Mouse (Mus musculus): ENCODE measurements around the gene Hpn.

The Hpn gene

DNA sequence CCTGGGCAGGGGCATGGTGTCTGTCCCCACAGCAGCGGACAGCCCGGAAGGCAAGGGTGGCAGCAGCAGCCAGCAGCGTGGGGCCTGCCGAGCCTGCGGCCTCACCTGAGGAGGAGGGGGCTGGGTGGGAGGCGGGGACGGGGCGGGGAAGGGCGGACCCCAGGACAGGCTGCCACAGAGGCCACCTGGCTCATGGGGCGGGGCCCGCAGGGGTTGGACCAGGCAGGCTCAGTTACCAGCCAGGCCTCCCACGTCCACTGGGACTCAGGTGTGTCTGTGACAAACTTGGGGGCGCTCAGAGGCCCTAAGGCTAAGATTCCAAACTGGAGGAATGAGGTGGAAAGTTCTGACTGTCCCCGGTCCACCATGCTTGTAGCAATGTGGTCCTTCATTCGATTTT, at the start of gene Hpn:
Hpn (minus strand) TSS at position 109 of the 400 bp plus-strand sequence.
- no peak for DNase-seq (ENCODE audit: low read depth, low spot score)

DNA sequence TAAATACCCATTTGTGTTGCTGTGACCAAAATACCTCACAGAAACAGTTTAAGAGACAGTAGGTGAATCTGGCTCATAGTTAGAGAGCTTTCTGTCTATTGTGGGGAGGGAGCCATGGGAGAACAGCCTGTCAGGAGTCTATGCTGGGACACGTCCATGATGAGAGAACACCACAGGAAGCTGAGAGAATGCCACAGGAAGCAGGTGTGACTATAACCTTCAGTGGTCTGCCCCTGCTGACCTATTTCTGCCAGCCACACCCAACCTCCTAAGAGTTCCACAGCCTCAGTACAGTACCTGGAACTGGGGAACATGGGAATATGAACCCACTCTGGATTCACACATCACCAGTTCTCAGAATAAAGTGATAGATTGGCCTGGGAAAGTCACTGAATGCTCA, 49.7 kb upstream of the Hpn start:
- DNase-seq (ENCODE audit: low read depth, low spot score): no peak

DNA sequence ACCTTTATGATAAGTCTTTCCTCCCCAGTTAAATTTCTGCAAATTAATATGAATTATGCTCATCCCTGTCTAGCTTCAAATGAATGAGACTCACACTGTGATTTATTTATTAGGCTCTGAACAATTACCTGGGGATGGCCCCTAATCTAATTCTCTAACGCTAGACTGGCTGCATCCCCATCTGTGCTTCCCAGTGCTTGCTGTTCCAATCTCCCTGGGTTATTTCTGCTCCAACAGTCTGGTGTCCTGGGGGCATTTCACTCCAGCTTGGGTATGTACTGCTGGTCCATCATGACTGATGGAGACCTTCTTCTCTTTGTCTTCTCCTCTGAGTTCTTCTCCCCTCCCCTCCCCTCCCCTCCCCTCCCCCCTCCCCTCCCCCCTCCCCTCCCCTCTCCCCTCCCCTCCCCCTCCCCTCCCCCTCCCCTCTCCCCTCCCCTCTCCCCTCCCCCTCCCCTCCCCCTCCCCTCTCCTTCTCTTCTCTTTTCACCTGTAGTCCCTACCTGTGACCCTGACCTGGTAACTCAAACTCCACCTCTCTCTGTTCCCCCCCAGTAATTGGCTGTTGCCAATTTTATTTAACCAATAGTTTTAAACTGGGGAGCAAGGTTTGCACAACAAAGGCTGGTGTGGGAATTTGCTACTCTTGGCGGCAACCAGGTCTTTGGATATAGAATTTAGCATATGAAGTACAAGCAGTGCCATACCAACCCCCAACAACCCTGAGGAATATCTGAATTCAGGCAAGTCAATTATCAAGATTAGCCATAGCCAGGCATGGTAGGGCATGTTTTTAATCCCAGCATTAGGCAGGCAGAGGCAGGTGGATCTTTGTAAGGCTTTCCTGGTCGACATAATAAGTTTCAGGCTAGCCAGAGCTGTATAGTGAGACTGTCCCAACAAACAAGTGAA, 48.8 kb upstream of the Hpn start:
- DNase-seq (ENCODE audit: low read depth, low spot score): no peak

DNA sequence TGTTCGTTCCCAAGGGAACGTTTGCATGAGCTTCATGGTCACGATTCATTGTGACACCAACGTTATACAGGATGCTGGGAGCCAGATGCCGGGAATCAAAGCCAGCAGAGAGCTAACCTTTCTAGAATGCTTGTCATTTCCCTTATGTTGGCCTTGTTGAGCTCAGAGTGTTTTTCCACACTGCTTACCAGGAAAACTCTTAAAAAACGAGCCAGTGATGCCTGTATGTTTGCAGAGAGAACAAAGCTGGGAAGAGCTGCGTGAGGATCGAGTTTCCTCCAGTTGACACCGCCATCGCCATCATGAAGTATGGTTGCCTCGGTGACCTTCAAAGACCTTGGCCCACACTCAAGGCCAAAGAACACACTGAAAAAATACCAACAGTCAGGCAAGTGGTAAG, 47.2 kb upstream of the Hpn start:
- DNase-seq (ENCODE audit: low read depth, low spot score): no peak

DNA sequence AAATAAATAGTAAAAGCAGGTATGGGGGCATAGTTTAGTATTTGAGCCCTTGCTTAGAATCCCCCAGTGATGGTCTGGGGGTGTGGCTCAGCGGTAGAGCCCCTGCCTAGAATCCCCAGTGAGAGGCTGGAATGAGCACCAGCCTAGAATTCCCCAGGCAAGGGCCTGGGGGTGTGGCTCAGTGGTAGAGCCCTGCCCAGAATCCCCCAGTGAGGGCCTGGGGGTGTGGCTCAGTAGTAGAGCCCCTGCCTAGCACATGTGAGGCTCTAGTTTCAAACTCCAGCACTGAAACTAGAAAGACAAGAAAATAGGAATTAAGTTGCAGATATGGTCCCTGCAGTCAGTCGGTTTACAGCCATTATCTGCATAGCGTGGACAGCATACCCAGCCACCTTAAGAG, 46.7 kb upstream of the Hpn start:
- no peak for DNase-seq (ENCODE audit: low read depth, low spot score)

DNA sequence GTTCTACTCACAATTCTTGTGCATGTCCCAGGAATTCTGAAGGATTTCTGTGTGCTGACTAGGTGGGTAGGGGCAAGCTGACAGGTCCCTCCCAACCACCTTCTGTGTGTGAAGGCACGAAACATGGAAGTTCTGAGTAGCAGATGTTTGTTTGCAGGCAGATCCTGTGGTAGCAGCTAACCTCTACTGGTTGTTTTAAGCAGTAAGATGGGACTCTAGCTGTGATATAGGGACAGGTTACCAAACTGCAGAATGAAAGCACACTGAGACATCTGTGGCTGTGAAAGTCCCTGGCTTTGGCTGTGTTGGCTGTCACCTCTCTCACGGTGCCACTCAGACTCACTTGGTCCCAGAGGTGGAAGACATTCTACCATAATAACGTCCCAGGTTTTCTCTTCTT, 46.2 kb upstream of the Hpn start:
- DNase-seq (ENCODE audit: low read depth, low spot score): peak; percentile 38

DNA sequence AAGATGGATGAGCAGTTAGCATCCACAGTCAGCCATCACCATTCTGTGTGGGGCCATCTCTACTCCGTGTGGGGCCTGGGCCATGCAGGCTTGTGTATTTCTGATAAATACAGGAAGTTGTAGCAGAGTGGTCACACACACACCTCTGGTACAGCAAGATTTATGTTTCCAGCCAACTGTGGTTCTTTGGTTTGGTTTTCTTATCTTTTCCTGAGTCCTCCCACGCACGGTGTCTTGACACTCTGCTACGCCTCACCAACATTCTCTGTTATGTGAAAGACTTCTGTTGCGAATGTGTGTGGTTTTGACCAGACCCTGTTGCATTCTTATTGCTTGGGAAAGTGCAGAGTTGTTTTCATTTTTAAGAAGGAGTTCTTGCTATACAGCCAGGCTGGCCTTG, 45.7 kb upstream of the Hpn start:
- DNase-seq (ENCODE audit: low read depth, low spot score): peak; percentile 72

DNA sequence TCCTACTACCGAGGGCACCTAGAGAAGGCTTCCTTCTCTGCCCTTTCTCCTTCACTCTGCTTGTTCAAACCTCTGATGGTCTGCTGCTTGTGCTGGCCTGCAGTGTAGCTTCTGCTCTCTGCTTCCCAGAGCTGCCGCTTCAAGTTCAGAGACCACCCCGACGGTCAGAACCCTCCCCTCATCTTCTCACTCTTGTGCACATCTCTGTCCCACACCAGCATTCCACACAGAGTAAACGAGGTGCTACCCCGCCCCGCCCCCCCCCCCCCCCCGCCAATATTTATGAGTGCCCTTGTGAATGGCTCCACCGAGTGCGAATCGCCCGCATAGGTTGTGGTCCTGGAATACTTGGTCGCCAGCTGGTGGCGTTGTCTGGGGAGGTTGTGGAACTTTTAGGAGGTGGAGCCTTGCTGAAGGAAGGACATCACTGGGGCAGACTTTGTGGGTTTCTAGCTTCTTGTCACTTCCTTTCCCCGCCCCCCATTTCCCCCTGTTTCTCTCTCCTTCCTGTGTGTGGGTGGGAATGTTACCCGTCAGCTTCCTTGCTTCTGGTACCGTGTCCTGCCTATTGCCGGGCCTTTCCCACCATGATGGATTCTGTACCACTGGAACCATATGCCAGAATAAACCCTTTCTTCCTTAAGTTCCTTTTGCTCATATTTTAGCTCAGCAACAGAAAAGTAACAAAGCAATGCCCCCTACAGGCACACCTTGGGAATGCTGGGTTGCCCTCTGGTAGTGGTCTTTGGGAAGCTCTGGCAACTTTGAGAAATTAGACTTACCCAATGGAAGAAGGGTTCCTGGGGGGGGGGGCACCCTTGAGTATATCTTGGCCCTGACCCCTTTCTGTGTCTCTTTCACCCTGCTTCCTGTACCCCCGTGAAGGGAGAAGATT, 41.2 kb upstream of the Hpn start:
- peak; percentile 89 for DNase-seq (ENCODE audit: low read depth, low spot score)

DNA sequence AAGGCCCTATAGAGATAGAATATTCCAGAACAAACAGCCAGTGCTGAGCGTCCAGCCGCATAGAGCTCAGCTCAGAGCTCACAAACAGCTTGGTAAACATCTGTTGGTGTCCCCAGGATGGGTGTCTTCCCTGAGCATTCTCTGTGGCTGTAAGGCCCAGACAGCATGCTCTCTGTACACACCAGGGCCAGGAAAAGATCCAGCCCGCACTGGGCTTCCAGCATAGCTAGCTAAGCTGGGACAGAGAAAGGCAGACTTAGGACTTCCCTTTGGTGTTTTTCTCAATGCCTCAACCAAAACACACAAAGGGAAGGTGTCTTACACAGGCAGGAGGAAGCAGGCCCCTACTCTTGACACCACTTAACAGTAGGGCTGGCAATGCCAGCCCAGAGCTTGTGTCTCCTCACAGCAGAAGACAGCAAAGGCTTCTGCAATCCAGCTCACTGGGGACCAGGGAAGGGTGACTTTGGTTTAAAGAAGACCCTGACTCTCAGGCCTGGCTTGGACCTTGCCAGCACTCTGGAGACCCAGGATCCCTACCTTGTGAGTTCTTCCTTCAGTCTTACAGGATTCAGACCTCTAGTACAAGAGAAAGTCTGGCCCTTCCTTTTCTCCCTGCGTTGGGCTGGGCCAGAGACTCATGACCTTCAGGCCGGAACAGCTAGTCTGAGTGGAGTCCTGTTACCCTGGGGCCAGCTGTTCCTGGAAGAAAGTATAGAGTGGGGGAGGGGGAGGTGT, 40.4 kb upstream of the Hpn start, which contains the start of gene Gramd1a:
Gramd1a (minus strand) TSS at position 601 of the 738 bp plus-strand sequence.
- peak; percentile 37 for DNase-seq (ENCODE audit: low read depth, low spot score)

DNA sequence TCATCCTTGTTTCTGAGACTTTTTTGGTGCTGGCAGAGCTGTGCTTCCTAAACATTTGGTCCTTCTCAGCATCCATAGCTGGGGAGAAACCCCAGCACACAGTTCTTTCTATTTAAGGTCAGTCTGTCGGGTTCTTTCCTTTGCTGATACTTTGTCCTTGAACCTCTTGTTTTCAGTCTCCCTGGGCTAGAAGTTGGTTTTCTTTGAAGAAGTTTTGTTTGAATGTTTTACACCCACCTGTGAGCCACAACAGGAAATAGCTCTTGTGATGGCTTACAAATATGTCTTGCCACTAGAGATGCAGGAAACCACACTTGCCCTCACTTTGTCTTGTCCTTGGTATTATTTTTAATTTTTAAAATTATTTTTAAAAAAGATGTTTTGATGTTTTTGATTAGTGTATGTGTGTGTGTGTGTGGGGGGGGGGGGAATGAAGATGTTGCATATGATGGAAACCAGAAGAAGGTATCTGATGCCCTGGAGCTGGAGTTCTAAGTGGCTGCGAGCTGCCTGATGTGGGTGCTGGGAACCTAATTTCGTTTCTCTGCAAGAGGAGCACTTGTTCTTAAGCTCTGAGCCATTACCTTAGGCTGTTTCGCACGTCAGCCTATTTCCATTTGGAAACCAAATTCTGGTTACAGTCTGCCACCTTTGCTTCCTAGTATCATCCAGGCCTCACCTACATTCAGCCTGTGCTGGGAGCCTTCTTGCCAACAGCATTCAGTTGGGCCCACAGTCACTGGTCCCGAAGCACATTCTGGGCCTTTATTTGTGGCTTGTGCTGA, 38.6 kb upstream of the Hpn start:
- peak; percentile 79 for DNase-seq (ENCODE audit: low read depth, low spot score)

DNA sequence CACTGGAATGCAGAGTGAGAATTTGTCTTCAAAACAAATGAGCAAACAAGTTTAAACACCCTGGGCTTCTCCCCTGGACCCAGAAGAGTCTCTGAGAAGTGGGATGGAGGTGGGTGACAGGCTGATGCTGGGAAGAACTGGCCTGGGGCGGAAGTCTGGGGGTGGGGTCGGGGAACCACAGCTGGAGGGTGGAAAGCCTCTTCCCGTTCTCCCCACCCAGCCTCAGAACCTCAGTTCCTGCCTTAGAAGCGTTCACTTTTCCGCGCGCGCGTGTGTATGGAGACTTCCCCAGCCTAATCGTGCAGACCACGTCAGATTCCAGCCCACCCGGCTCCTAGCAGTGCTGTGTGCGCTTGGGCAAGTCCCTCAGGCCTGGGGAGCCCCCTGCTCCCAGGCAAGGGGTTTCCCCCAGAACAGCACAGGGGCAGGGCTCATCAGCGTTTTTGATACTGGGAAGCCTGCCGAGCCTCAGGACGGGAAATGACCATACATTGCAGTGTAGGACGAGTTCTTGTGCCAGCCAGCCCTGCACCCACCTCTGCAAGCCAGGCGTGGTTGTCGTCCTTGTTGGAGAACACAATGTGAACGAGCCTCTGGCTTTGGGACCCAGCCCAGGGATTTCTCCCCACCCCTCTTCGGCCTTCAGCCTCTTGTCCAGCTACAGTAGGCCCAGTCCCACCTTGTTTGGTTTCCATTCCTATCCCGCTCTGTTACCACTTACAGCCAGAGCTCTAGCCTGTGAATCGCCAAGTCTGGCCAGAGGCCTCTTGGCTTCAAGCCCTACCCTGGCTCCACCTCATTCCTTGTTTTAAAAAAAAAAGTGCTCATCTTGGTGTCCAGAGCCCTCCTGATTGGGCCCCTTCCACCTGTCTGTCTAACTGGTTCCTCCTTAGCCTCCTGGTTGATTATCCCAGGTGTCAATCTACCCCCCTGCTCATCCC, 36.5 kb upstream of the Hpn start:
- DNase-seq (ENCODE audit: low read depth, low spot score): peak; percentile 82

DNA sequence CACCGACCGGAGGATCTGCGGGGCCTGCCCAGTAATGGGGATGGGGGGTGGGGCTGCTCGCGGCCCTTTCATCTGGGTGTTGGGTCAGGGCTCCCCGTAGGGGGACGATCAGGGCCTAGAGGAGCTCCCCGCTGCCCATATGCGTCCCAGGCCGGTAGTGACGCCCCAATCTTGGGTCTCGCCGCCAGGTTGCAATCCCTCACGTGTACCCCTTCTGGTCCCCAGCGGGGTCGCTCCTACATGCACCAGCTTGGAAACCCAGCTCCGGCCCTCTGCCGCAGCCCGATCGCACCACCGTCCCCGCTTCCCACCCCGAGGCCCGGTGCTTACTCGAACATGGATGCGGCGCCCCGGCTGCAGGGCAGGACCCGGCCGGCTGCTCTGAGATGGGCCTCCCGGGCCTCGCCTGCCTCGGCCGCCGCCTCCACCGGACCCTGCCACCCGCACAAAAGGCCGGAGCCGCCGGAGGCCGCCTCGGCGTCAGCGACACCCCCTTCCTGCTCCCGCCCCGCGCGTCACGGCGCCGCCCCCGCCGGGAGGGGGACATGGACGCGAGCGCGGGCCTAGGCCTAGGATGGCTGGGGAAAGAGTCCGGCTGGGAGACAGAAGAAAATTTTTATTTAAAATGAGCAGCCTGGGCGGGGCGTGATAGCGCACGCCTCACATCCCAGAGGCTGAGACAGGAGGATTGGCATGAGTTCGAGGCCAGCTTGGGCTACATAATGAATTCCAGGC, 35.6 kb upstream of the Hpn start:
- DNase-seq (ENCODE audit: low read depth, low spot score): peak; percentile 83

DNA sequence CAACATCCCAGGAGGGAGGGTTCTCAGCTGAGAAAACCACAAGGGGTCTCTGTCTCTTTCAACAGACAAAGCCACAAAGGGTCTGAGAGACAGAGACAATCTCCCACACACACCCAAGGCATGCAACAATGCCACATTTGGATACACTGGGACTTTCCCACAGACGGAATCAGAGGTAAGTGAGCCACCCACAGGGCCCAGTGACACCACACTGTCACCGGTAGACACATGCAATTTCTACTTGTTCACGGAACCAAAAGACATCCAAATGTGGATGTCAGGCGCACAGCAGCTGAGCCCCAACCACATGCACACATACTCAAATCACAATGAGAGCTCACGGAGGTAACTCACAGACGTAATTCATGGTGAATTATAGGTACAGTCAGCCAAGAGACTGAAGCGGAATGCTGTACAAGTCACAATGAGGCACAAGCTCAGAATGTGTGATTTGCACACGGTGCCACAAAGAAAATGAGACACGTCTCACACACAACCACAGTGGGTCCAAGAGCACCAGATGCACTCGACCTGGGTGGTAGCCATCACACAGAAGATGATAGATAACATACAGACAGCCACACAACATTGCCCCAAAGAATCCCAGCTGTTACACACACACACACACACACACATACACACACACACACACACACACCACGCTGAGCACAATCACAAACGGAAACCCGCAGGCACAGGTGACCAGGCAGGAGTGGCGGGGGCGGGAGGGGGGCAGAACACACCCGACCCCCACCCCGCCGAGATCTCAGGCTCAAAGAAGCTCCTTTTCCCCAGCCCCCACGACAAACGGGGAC, 34.9 kb upstream of the Hpn start:
- DNase-seq (ENCODE audit: low read depth, low spot score): peak; percentile 80

DNA sequence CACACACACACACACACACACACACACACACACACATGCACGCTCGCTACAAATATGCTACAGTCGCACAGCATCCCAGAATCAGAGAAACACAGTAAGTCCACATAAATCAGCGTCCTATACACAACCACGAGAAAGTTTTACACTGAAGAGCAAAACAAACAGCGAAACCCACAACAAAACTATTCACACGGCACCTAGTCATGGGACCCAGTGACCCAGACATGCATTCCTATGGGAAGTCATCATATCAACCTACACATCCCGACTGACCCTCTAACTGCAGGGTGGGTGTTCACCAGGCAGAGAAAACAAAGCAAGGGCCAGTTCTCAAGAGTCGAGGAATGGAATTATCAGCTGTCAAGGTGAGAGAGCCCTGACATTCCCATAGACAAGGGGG, 34.2 kb upstream of the Hpn start:
- no peak for DNase-seq (ENCODE audit: low read depth, low spot score)

DNA sequence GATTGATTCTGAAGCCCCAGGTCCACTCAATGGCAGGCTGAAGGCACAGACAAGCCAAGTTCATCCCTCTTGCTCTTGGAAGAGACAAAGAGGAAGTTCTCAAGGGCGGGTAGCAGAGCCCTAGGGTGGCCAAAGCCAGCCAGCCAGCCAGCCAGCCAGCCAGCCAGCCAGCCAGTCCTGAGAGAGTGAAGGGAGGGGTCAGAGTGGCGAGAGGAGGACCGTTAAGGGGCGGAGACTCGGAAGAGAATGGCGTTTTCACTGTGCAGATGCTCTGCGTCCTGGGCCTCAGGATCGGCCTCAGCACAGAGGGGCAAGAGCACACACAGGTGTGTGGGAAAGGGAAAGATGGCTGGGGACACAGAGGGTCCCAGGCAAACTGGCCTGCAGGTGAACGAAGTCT, 33.7 kb upstream of the Hpn start:
- peak; percentile 60 for DNase-seq (ENCODE audit: low read depth, low spot score)

DNA sequence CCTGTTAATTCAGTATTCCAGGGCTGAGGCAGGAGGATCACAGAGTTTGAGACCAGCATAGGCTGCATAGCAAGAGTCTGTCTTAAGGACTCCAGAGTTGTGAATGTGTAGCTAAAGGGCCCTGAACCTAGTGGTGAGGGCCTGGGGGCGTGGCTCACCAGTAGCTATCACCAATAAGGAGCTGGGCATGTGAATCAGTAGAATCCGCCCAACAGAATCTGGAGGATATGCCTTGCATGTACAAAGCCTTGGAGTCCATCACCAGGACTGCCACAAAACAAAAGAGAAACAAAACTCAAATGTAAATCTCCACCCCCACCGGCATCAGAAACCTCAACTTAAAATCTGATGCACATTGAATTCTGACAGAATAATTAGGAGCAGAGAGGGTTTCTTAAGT, 33.0 kb upstream of the Hpn start:
- peak; percentile 78 for DNase-seq (ENCODE audit: low read depth, low spot score)

DNA sequence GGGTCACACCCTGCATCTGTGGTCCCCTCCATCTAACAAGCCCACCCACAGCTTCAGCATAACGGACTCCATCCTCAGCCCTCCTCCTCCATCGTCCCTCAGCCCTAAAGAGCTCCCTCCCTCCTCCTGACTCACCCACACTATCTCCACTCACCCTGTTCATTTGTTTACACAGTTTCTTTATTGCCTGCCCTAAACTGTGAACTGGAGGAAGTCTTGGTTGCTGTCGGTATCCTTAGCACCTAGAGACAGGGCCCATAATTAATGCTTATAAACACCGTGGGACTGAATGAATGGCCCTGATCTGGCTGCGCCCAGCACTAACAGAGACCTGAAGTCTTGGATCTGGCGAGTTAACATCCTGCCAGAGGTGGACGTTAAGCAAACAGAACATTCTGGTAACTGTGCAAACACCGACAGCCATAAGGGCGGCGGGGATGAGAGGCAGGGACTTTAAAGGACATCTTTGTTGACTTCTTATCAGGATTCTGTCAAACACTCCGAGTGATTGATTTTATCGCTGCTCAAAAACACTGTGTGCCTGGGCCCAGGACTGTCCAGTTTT, 30.6 kb upstream of the Hpn start:
- DNase-seq (ENCODE audit: low read depth, low spot score): no peak

DNA sequence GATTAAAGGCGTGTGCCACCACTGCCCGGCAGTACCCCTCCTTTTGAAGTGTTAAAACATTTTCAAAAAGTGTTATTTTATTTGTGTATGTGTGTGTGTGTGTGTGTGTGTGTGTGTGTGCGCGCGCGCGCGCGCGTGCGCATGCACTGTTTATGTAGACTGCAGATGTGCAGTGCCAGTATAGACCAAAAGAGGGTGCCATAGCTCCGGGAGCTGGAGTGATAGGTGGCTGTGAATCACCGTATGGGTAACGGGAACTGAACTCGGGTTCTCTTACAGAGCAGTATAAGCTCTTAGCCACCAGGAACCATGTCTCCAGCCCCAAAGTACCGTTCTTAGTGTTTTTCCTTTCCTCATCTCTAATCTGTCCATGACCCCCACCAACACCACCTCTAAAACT, 29.8 kb upstream of the Hpn start:
- DNase-seq (ENCODE audit: low read depth, low spot score): peak; percentile 70

Measured in CD4-positive, CD25-positive, alpha-beta regulatory T cell, adult 2 months (primary cell).